Mouse (Mus musculus) cerebellum, postnatal 14 days (tissue): ENCODE measurements around the gene Socs3.

ENCODE experiments used
- DNase-seq, 2 experiments: peaks; one replicate each; pipeline ENCODE4 v3.0.0; 2021; ENCODE audit warnings: mixed read lengths in 2 of 2

The Socs3 gene

DNA sequence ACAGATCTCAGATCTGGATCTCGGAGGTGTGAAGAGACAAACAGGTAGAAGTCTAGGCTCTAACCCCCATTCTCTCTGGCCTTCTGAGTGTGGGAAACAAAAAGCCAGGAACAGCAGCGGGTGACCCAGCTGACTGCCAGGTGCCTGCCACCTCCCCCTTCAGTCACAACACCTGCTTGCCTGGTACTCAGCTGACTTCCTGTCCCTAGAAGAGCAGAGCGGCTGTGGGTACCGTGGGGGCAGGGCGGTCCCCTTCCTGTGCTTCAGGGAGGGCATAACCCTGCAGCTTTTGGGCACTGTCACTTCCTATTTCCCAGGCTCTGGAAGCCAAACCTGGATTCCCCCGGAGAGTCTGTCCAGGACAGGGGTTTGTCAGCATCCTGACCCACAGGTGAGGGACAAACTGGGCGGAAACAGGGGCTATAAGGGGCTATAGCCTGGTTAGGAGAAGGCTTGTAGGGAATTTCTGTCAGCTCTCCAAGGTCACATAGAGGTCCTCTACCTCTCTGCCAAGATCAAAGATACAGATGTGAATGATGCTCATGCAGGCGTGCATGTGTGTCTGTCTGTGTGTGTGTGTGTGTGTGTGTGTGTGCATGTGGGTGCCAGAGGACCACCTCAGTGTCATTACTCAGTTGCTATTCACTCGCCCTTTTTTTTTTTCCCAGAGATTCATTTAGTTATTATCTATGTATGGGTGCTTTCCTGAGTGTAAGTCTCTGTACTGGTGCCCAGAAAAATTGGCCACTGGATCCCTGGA lies 17.5 kb downstream of the Socs3 start:
- no peak for DNase-seq

DNA sequence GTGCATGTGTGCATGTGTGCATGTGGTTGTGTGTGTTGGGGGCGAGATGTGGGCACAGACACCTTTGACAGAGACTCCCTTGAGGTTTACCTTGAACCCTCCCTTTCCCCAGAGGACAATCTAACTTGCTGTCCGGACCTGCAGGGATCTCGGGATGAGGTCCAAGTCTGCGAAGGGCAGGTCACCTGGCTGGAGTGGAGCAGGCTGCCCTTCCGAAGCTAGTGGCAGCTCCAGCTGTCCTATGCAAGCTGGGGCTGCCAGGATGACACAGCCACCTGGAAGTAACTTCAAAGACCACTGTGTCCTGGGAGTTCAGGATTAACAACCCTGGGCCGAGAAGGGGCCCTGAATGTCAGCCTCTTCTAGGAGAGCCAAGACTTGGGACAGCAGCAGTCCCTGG lies 18.5 kb downstream of the Socs3 start:
- no peak for DNase-seq

DNA sequence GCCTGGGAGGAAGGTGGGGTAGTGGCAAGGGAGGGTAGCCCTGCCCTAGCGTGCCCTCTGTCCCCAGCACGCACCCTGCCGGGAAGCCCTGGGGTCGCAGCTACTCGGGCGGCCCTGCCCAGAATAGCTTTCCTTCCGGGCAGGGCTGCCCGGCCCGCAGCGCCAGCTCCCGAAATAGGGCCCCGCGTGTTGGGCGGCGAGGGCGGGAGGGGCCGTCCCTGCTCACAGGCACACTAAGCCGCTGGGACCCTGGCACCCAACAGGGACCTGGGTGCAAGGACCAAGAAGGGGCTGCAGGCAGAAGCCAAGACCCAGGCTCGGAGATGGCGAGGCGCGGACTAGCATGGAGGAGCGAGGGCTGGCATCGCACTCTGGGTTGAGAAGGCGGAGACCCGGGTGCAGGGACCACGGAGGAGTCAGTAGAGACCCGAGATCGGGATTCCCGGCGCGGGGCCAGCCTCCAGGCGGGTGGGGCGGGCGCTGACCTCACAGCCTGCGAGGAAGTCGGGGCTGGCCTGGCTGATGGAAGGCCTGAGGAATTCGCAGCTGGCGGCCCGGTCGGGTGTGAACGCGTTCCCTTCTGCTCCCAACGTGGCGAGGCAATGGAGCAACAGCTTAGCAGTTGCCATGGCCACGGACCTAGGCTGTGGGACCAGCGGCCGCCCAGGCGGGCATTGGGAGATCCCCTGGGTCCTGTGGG lies 20.3 kb downstream of the Socs3 start:
- DNase-seq = peak; percentile 53 to 70

DNA sequence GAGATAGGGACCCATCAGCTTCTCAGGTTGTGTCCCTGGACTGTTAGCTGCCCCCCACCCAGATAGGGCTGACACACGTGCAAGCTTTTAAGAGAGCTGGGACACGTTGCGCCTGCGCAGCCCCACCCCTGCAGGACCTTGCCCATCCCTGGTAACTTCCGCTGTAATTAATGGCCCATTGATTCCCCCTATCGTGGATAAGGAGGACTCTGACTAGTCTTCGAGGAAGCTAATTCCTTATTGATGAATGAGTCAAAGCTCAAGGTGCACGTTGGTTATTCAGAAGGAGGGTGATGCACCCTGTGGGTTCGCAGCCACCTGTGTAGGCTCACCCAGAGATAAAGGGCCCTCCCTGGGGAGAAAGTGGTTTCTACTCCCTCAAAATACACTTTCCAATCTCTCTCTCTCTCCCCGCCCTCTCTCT lies 22.8 kb downstream of the Socs3 start:
- no peak for DNase-seq

DNA sequence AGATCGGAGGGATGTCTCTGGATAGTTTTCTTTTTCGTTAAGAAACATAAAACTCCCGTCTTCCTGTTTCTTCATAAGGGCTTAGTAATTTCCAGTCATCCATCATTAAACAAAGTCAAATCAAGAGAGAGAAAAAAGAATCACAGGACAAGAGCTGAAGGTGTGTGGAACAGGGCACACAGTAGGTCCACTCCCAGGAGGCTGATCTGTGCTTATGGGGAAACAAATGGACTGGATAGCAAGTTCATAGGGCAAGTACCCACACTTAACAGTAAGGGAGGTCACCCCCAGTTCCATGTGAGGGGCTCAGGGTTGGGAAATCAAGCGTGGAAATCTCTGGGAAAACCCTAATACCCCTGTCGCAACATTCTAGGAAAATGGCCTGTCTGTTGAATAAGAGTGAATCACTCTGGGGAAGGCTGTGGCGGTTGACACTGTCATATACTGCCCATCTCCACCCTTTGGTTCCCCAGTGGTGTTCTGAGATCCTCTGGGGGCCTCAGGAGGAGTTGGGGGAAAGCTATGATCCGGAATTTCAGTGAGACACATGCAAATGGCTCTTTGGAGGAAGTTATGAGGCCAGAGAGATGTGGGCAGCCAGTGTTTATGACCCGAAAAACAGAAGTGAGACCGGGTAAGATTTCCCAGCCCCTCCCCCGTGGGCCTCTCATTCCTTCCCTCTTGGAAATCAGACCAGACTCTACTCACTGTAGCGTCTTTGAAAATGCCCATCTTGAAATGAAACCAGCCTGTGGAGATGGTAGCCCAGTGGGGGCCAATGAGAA lies 23.5 kb downstream of the Socs3 start:
- no peak for DNase-seq

DNA sequence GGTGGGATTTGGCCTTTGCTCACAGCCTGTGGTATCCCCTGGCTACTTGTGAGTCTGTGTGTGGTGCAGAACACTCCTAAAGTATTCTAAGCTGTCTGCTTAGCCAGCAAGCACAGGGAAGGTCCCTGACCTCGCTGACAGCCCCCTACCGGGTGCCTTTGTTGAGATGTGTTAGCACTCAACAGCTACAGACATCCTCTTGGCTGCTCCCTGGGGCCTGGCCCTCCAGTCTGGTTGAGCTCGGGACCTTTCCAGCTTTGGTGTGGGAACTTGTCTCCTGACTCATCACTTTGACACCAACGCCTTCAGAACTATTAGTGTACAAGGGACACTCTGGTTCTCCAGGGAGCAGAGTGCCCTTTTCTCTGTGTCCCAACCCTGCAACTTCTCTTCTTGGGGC lies 28.0 kb downstream of the Socs3 start:
- peak in 1 of 2 experiments; percentile 33 for DNase-seq

DNA sequence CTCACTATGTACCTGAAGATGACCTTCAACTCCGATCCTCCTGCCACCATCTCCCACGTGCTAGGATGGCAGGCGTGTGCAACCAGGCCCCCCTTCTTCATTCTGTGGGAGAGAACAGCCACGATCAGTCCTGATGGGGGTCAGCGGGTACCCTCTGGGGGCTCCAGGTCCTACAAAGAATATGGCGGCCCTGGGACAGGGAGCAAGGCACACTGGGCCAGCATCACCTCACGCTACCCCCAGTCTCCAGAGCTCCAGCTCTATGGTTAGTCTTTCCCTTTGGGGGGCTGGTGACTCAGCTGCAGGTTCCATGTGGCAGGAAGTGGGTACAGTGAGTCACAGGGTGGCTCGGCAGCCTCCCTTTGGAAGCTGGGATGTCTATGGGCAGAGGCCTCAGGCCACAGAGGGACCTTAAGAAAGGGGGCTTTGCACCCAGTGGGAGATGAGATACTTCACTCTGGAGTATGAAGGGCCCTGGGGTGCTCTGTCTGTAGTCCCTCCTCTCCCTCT lies 28.5 kb downstream of the Socs3 start:
- no peak for DNase-seq

DNA sequence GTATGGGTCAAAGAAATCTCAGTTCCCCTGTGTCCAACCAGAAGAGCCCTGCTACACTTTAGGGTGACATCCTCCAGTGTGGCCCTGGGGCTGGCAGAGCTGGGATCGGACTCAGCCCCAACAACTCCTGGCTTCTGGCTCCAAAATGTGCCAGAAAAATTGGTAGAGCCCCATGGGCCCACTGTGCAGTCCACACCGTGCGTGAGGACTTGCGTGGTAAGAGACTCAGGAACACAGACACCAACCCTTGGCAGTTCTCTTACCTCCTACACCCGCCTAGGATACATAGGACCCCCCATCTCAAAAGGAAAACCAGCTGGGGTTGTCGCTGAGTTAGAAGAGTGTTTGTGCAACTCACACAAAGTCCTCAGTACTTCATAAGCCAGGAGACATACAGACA lies 29.0 kb downstream of the Socs3 start:
- no peak for DNase-seq

DNA sequence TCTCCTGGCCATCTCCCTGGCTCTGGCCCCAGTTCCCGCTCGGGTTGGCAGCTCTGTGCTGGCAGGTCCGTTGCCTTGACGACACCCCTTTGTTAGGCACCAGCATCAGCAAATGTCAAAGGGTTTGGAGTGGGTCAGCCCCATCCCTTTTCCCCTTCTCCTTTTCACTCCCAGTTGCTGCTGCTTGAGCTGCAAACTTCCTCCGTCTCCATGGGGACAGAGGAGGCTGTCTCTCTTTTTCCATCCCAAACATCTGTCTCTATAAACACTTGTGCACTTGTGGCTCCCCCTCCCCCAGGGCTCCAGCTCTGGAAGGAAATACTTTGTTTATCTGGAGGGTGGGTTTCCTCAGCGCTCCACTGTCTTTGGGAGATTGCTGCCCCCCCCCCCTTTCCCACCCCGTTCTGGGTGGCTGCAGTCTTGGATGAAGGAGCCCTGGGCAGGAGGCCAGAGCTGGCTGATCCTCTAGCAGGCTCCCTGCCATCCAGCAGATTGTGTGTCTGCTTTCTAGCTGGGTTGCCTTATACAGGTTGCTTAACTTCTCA lies 30.0 kb downstream of the Socs3 start:
- peak; percentile 94 to 95 for DNase-seq

DNA sequence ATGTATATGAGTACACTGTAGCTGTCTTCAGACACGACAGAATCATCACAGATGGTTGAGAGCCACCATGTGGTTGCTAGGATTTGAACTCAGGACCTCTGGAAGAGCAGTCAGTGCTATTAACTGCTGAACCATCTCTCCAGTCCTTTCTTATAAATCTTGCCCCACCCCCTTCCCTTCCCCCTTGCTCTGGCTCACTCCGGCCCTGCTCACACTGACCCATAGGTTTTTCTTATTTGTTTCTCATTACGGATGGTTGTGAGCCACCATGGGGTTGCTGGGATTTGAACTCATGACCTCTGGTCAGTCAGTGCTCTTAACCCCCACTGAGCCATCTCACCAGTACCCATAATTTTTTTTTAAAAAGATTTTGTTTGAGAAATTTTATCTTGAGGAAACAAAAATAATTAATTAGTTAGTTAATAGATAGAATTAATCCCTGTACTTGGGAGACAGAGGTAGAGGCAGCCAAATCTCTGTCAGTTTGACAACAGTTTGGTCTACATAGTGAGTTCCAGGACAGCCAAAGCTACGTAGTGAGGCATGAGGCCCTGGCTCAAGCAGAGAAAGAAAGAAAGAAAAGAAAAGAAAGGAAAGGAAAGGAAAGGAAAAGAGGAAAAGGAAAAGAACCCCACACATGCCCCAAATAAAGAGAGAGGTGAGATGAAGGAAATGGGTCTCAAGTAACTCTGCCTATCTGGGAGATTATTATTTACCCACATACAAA lies 30.7 kb downstream of the Socs3 start:
- no peak for DNase-seq

DNA sequence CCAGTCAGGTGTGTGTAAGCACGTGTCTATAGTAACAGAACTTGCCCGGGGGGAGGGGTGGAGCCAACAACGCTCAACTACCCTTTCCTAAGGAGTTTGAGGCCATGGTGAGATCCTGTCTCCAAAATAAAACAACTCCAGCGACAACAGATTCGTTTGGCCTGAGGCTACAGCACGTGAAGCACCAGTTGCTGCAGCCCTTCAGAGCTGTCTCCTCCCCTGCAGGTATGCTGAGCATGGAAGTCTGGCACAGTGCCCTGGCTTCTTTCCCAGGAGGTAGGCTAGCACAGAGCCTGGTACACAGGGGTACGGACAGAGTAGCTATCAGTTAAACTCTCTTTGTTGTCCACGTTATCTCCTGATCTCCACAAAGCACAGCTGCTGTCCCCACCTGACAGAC lies 33.6 kb downstream of the Socs3 start:
- peak; percentile 86 to 94 for DNase-seq

DNA sequence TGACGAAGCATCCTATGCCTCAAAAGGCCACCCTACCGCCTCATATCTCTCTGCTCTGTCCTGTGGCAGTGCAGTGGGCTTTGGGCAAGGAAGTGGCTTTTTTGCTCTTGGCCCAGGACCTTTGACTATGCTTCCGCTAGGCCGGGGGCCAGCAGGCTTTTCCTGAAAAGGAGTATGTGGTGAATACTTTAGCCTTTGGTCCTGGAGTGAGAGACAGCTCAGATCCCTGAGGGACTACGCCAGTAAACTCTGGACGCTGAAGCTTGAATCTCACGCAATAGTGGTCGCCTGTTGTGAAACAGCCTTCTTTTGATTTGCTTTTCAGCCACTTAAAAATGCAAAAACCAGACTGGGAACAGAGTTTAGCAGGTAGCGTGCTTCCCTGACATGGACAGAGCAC lies 34.2 kb downstream of the Socs3 start:
- no peak for DNase-seq

DNA sequence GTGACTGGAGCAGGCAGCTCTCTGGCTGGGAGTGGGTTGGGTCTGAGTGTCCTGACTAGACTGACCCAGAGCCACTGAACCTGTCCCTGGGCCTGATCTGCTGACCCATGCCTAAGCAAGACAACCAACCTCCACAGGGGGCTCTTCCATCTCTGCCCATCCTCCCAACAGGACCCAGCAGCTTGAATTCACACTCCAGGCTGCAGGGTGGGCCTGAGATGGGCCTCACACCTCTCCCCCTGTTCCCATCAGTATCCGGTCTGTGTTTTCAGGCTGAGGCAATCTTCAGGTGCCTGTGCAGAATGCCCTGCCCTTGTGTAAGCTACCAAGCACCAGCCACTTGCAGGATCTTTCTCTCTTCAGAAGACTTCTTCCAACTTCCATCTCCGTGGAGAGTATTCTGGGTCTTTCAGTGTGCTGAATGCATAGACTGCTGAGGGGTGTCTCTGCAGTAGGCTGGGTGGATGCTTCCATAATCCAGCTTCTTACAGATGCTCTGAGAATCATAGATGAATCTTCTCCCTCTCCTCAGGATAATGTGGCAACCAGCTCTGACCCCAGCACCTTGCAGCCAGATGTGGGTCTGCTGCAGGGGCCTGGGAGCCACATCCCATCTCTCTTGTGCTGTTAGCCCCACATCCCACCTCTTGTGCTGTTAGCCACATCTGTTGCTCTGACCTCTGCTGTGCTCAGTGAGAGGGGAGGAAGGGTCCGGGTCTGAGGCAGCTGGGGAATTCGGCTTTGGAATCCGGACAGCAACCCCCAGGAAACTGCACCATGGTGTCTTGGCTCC lies 35.1 kb downstream of the Socs3 start:
- DNase-seq = no peak

DNA sequence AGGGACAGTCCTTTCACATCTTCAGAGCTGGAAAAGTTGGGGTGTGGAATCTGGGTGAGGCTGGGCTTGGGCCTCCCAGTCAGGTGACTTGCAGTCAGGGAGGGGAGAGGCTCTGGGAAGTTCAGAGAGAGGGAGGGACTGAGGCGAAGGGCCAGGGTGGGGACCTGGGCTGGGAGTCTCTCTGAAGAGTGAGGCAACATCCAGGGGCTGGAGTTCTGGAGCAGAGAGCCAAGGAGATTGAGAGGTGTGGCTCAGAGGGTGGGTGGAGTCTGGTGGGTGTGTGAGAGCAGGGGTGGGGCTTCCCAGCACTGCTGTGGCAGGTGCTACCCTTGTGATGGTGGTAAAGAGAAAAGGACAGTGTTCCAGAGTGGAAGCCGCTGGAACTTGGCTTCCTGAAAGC lies 35.7 kb downstream of the Socs3 start:
- no peak for DNase-seq

DNA sequence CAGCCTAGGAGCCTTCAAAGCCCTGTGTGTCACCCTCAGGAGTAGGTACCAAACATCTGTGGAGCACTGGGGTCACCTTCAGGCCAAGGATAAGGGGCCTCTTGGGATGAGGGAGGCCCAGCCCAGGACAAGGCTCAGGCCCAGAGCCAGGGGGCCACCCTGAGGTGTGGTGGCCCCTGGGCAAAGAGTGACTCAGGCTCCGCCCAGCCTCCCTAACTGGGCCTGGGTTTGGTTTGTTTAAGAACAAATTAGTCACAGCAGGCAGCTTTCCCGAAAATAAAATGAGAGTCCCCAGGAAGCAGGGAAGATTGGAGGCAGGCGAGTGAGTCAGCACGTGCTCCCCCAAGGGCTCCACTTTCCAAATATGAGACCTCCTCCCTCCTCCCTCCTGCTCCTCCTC lies 37.7 kb downstream of the Socs3 start:
- no peak for DNase-seq

DNA sequence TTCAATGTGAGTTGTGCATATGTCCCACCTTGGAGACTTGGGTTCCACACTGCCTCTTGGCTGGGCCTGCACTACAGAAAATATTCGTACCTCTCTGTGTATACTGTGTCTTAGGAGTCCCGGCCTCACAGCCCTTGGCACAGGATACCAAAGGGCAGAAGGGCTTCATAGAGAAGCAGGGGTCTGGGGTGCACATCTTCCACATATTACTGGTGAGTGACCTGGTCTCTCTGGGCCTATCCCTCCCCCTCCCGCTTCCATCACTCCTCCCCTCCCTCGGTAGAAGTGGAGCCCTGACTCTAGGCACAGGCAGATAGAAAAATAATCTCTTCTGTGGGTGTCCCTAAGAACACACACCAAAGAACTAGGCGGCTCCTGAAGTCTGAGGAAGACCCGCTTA lies 38.3 kb downstream of the Socs3 start:
- DNase-seq = no peak

DNA sequence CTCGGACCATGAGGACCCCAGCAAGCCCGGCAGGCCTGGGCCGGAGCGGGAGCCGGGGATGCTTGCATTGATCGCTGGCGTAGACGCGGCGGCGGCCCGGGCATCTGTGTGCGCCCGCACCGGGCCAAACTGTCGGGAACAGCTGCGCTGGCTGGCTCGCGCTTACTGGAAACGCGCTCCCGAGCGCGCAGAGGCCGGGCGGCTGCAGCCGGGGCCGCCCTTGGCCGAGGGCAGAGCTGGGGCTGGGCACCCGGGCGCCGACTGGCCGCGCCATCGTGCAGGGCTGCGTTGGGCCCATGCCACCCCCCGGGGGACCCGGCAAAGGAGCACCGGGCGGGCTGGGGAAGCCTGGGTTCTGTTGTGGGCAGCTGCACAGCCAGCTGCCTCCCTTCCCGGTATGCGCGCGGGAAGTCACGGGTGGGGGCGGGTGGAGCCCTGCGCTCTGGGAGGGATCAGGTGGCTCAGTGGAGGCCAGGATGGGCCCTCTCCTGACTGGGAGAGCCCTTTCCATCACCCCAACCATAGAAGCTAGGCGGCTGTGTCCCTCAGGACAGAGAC lies 39.0 kb downstream of the Socs3 start:
- DNase-seq = peak; percentile 57 to 67

DNA sequence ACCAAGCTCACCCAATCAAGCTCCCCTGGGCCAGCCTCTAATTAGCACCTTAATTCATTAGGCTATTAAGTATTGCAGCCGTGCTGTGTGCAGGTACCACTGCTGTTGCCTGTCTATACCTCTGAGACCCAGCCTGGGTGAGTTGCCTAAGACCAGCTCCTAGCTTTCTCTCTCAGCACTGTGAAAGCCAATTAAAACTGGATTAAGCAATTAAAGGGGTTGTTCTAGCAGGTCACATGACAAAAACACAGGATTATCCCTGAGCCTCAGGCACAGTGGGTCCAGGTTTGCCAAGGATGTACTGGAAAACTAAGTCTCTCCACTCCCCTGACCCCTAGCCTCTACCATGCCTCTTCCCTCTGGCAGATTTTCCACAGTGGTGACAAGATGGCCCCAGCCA lies 44.3 kb downstream of the Socs3 start:
- no peak for DNase-seq

DNA sequence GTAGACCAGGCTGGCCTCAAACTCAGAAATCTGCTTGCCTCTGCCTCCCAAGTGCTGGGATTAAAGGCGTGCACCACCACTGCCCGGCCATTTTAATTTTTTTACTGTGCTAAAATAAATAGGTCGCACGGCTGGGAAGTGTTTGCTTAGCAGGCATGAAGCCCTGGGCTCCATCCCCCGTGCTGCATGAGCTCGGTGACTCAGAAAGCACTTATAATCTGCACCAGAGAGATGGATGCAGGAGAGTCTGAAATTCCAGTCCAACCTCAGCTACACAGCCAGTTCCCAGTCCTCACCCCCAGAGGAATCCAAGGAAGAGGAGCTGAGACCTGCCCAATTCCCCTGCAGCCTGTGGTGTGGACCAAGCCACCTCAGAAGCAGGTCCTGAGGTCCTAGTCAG lies 45.4 kb downstream of the Socs3 start:
- DNase-seq = no peak

DNA sequence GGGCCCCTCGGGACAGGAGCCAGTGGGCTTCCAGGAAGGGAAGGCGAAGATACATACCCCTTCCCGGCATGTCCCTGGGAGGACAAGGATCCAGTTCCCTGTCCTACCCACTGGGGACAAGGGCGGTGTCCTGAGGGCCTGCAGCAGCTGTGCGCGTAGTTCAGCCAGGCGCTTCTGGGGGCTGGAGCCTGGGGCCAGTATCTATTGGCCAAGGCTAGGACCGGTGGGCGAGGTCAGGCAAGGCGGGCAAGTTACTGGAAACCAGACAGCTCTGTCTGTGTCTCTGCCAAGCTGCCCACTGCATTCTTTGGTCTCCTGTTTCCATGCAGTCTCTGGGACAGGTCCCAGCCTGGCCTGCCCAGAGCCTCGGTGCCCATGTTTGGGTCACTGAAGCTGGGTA lies 46.6 kb downstream of the Socs3 start:
- DNase-seq = no peak

DNA sequence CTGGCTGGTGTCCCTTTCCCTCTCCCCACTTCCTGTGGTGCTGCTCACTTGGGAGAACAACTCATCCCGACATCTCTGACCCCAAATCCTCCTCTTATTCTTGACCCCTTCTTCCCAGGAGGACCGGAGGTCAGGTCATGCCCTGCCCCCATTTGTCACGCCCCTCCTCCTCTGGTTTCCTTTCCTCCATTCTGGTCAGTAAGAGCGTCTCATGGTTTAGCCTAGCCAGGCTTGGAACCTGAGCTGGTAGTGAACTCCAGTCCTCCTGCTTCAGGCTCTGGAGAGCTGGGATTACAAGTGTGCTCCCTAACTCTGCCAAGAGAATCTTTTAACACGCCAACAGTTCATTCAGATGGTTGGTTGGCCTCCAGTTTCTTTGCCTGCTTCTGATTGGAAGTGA lies 50.6 kb downstream of the Socs3 start:
- DNase-seq = no peak
